Mouse (Mus musculus): ENCODE data around the gene Hnrnpf.

Gene Hnrnpf

DNA sequence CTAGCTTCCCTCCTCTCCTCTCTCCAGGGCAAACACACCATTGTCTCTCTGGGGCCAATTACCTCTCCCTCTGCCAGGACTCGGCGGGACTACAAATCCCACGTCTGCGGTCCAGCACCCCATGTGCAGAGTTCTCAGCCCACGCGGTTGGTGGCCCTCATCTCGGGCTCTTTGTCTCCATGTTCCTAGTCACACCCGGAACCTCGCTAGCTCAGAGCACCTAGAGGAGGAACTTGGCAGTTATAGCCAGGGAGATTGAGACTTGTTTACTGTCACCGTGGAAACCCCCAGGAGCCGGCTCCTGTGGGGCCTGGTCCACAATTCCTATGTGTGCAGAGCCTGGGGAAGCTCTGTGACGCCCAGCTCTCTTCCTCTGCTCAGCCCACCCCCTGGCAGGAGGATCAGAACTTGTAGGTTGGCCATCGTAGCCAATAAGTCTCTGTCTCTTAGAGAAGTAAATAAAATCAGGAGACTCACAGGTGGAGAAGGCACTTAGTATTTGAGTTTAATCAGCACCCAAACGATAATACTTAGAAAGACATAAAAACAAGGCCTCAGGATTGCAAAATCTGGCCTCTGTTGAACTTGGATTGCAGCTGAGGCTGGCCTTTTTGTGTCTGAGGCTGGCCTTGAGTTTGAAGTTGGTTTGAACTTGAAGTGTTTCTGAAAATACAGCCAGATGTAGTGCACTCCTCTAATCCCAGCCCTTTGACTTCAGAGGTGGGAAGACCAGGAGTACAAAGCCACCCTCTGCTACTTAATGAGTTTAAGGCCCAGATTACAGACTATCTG lies 8.6 kb upstream of the Hnrnpf start:
- peak in 1 of 2 experiments; percentile 48 for DNase-seq (ENCODE audit: low spot score in 2 of 2)

- no peak for DNase-seq (ENCODE audit: low spot score in 2 of 2)
Observed at GRCm38 (mm10) chr6:117892386-117892785, 7.7 kb upstream of the Hnrnpf start.

DNA sequence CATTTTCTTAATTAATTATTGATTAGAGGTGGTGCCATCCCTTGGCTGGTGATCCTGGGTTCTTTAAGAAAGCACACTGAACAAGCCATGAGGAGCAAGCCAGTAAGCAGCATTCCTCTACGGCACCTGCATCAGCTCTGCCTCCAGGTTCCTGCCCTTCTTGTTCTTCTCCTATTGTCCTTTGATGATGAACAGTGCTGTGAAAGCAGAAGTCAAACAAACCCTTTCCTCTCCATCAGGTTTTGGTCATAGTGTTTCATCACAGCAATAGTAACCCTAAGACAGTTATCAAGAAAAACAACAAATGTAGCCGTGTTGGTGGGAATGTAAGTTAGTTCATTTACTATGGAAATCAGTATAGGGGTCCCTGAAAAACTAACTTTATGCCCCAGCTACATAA lies 6.7 kb upstream of the Hnrnpf start:
- DNase-seq (ENCODE audit: low spot score in 2 of 2): no peak

DNA sequence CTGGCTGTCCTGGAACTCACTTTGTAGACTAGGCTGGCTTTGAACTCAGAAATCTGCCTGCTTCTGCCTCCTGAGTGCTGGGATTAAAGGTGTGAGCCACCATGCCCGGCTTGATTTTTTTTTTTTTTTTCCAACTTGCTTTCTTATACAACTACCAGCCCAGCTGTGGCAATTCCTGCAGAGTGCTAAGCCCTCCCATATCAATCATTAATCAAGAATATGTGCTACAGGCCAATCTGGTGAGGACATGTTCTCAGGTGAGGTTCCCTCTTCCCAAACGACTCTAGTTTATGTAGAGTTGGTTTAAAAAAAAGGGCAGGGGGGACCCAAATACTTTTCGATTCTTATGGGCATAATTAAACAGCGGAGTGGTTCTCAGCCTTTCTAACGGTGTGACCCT lies 2.3 kb upstream of the Hnrnpf start:
- DNase-seq (ENCODE audit: low spot score in 2 of 2): no peak

- no peak for DNase-seq (ENCODE audit: low spot score in 2 of 2)
Observed at GRCm38 (mm10) chr6:117901510-117902402, 1.6 kb downstream of the Hnrnpf start.

- DNase-seq (ENCODE audit: low spot score in 2 of 2): no peak
Observed at GRCm38 (mm10) chr6:117902556-117902955, 2.4 kb downstream of the Hnrnpf start.

GRCm38 (mm10) chr6:117903836-117904235 lies 3.7 kb downstream of the Hnrnpf start:
- no peak for DNase-seq (ENCODE audit: low spot score in 2 of 2)

- DNase-seq (ENCODE audit: low spot score in 2 of 2): no peak
Observed at GRCm38 (mm10) chr6:117905260-117905930, 5.3 kb downstream of the Hnrnpf start.

DNA sequence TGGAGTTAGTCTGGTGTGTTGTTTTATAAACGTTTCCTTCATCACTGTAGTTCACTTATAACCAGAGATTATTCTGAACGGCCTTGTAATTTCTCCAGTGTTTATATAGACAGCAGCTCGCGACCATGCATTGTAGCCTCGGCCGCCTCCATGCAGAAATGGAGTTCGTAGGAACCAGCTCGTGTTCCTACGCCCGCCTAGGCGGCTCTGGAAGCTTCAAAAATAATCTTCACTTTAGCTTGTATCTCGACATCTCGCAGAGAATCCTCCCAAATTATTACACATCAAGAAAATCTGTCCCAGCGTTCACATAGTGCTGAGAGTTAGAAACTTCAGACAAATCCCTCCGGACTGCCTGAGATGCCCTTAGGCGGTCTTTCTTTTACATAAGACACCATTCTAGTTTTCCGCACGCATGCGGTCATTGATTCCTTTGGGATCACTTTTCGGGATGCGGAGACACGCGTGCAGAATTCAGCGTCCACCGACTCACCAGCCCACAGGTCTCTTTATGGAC lies 5.9 kb downstream of the Hnrnpf start:
- no peak for DNase-seq (ENCODE audit: low spot score in 2 of 2)

GRCm38 (mm10) chr6:117906590-117907271 lies 6.6 kb downstream of the Hnrnpf start:
- DNase-seq (ENCODE audit: low spot score in 2 of 2): peak; percentile 98

- DNase-seq (ENCODE audit: low spot score in 2 of 2): peak; percentile 78 to 90
Observed at GRCm38 (mm10) chr6:117907301-117907978, 7.3 kb downstream of the Hnrnpf start.

DNA sequence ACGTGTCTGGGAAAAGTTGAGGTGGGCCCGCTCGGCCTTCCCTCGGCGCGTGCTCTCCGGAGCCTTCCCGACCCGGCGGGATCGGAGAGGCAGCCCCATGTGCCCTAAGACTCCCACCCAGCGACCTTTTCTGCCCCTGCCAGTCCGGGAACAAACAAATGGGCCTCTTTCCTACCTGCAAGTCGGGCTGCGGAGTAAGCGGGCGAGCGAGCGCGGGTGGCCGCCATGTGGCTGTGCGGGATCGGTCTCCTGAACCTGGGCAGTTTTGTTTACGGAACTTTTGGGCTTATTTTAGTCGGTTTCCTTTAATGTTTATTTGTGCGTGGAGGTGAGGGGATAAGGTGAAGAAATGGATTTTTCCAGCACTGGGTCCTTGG lies 7.8 kb downstream of the Hnrnpf start:
- no peak for DNase-seq (ENCODE audit: low spot score in 2 of 2)

GRCm38 (mm10) chr6:117908424-117908900 lies 8.3 kb downstream of the Hnrnpf start:
- no peak for DNase-seq (ENCODE audit: low spot score in 2 of 2)

DNA sequence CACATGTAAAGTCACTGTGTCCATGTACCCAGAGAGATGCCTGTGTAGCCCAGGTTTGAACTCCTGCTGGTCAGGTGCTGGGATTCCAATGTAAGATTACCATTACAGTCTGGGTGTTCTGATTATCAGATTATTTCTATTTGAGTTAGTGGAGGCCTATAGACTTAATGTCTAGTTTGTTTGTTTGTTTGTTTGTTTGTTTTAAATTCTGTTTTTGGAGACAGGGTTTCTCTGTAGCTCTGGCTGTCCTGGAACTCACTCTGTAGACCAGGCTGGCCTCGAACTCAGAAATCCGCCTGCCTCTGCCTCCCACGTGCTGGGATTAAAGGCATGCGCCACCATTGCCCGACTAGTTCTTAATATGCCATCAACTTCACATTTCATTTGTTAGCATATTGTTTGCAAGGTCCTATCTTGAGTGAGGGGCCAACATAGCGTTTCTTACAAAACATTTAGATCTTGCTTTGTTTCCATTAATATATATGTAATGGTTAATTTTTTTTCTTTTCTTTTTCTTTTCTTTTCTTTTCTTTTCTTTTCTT lies 10.1 kb downstream of the Hnrnpf start:
- no peak for DNase-seq (ENCODE audit: low spot score in 2 of 2)

DNA sequence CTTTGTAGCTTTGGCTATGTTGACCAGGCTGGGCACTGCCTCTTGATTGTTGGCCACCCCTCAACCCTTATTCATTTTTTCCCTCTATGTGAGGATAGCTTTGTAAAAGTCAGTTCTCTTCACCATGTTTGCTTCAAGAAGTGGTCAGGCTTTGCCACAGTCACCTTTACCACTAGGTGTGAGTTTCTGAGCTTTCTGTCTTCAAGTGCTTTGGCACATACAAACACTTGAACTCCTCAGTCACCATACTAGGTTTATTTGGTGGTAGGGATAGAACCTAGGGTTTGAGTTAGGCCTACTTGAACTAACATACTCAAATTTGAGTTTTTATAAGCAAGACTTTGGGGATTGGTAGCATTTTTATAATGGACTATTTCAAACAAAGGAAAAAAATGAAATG lies 14.4 kb downstream of the Hnrnpf start:
- peak in 1 of 2 experiments; percentile 34 for DNase-seq (ENCODE audit: low spot score in 2 of 2)

- no peak for DNase-seq (ENCODE audit: low spot score in 2 of 2)
Observed at GRCm38 (mm10) chr6:117916205-117916736, 16.1 kb downstream of the Hnrnpf start.

DNA sequence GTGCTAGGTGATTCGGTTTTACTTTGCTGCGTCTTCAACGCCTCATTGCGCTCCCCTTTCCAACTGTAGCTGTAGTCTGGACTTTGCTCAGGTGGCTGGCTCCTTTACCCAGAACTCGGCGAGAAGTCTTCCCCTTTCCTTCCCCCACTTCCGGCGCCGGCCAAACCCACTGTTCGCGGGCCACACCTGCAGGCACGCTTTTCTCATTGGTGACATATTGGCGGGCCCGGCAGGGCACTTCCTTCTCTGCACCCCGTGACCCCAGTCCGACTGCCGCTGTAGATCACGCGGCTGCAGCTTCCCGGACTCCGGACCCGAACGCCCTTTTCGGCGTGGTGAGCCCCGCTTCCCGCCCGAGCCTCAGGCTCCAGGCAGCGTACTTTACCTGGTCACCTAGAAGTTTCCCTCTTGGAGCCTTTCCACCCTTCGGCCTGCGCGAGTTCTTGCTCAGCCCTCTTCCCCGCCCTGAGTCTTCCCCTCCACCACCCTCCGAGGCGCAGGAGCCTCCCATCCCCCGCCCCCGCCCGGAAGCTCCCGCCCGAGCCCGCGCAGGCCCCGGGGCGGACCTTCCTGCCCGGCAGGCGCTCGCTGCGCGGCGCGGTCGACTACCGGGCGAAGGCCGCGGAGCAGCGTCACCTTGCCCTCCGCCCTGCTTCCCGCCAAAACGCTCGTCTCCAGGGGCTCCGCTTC lies 16.8 kb downstream of the Hnrnpf start:
- DNase-seq (ENCODE audit: low spot score in 2 of 2): peak; percentile 88 to 91

DNA sequence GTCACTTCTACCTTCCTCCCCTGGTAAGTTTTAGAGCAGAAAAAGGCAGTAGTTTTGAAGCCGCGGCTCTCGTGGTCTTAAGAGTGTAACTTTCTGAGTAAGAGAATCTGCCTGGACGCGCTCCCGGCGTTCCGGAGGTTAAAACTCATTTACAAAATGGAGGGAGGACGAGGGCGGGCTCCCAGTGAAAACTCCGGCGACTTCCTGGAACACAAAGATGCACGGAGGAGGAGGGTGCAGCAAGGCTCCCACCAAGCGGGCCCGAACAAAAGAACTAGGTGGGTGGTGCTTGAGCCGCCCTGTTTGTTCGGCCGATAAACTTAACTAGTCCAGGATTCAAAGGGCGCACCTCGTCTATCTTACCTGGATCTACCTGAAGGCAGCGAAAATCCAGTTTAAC lies 17.5 kb downstream of the Hnrnpf start:
- peak; percentile 62 to 66 for DNase-seq (ENCODE audit: low spot score in 2 of 2)

DNA sequence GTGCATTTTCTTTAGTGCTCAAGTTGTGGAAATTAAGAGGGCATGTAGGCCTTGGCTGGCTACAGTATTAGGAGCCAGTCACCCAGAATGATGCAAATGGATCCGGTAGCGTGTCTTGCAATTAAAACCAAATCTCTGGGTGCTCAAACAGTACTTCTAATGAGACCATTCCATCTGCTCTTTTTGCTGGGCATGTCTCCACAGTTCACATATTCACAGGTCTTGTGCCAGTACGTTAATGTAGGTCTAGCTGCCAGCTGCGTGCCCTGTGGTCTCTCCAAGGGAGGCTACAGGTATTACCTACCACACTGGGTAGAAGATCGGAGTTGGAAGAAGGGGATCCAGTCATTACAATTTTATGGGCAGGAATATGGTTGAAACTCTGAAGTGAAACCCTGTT lies 17.9 kb downstream of the Hnrnpf start:
- DNase-seq (ENCODE audit: low spot score in 2 of 2): no peak
